Mouse (Mus musculus): ENCODE data around the gene Fcgbp. TPM values are rescaled to one million over a fixed set of nuclear protein-coding genes. Genes with fewer than 3 reads are reported as not detected.
"Not testable (repeated sequence)": the region's sequence is repeated elsewhere in the genome, so short reads cannot be mapped to it uniquely, and the experiment has no call there.

The Fcgbp gene
- total RNA-seq (2021): under 1 TPM in 1 of 2 experiments, not detected in 1; 0.07 TPM

DNA sequence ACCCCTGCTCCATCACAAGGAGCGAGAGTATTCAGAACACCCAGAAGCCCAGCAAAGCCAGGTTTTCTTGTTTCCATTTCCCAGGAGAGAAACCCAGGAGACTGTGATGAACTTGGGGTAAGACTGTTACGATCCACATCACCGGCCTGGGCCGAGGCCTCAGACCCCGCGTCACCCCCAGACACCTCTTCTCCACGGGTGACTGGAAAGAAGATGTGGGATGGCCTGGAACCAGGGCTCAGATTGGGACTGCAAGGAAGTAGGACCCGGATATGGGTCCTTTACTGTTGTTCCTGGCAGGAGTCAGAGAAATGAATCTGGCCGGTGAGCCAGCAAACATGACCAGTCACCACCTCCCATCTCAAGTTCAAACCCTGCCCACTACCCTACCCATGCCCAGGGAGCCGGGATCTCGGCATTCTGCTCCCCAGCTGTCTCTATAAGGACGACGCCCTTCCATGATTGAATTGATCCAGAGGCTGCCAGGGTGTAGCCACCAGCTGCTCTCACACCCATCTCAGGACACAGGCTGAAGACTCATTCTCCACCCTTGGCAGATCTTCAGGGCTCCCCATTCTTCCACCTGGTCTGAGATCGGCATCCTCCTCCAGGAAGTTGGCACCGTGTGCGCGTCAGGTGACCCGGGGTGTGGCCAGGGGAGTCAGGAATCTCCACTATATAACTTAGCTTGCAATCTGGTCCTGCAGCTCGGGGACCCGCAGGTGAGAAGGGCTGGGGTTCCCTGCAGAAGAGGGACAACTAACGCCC lies at the start of gene Fcgbp:
Fcgbp (plus strand) TSS at position 706 of the 768 bp plus-strand sequence.
- intact Hi-C loops (cut with DNase I): no loop called here
- DNase-seq: no peak

DNA sequence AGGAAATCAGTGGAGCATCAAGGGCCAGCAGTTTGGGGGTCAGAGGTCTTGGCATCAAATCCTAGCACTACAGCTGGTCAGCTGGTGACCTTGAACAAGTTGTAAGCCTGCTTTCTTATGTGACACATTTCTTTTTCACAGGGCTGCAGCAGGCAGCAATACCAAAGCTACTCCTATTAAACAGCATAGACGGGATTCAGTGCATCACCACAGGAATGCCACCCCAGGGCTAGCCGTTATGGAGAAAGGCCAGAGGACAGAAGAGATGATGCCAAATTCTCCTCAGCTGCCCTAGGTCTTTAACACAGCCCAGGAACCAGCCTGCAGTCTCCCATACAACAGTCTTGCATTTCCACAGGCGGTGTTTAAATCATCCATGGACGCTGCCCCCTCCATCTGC lies 26.5 kb upstream of the Fcgbp start:
- intact Hi-C loops (cut with DNase I): no loop called here
- no peak for DNase-seq

- intact Hi-C loops (cut with DNase I): loop anchor here (2.0 to 10.0 kb wide), 5 partner anchors 98 to 263 kb away; partner anchors contain the start of genes Eid2b, Fbl and Timm50
- peak; percentile 98 for DNase-seq
Measured at GRCm38 (mm10) chr7:28049476-28050409, 21.3 kb upstream of the Fcgbp start, which contains the start of gene Psmc4. Gene Psmc4, minus strand, starts transcription at chr7:28050101.

GRCm38 (mm10) chr7:28050584-28050983 lies 20.5 kb upstream of the Fcgbp start:
- intact Hi-C loops (cut with DNase I): loop anchor here (2.0 to 10.0 kb wide), 5 partner anchors 97 to 262 kb away; partner anchors contain the start of genes Eid2b, Fbl and Timm50
- DNase-seq: no peak

- intact Hi-C loops (cut with DNase I): loop anchor here (5.0 to 10.0 kb wide), 4 partner anchors 94 to 259 kb away; partner anchors contain the start of genes Eid2b, Fbl and Timm50
- DNase-seq: no peak
Measured at GRCm38 (mm10) chr7:28053046-28053930, 17.7 kb upstream of the Fcgbp start.

DNA sequence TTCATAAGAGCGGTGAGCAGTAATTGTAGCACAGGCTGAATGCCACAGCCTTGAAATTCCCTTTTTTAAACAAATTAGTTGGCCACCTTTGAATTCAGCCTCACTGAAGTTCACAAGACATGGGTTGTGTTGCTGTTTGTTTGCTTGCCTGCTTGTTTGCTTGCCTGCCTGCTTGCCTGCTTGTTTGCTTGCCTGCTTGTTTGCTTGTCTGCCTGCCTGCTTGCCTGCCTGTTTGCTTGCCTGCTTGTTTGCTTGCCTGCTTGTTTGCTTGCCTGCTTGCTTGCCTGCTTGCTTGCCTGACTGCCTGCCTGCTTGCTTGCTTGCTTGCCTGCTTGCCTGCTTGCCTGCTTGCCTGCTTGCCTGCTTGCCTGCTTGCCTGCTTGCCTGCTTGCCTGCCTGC lies 11.1 kb upstream of the Fcgbp start:
- no peak for DNase-seq
- intact Hi-C loops (cut with DNase I): loop anchor here (10.0 kb wide), 1 partner anchor 215 kb away; the partner anchor contains the start of gene Eid2b

- DNase-seq: no peak
- intact Hi-C loops (cut with DNase I): no loop called here
Measured at GRCm38 (mm10) chr7:28068661-28069060, 2.4 kb upstream of the Fcgbp start.

GRCm38 (mm10) chr7:28069546-28070172 lies 1.4 kb upstream of the Fcgbp start:
- DNase-seq: no peak
- intact Hi-C loops (cut with DNase I): no loop called here

DNA sequence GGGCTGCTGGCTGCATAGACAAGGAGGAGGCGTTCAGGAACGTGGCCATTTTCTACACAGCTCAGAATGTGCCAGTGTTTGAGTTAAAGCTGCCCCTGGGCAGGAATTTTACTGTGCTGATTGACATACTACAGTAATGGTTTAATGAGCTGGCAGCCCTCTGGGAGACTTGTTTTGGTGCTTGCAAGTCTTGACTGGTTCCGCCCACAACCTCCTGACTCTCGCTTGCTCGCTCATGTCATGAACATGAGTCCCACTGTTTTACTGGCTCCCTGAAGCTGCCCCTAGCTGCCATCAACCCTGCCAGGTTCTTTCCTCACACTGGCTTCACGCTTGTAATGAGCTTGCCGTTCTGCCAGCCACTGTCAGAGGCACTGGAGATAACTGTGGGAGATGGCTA lies 13.2 kb downstream of the Fcgbp start:
- DNase-seq: no peak
- intact Hi-C loops (cut with DNase I): no loop called here

DNA sequence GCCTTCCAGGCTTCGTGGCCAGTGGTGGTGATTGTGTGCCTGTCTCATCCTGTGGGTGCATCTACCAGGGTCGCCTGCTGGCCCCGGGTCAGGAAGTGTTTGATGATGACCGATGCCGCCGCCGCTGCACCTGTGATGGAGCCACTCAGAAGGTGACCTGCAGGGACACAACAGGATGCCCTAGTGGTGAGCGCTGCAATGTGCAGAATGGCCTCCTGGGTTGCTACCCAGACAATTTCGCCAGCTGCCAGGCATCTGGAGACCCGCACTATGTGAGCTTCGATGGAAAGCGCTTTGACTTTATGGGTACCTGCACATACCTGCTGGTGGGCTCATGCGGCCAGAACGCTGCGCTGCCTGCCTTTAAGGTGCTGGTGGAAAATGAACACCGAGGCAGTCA lies 15.2 kb downstream of the Fcgbp start:
- no peak for DNase-seq
- intact Hi-C loops (cut with DNase I): no loop called here

DNA sequence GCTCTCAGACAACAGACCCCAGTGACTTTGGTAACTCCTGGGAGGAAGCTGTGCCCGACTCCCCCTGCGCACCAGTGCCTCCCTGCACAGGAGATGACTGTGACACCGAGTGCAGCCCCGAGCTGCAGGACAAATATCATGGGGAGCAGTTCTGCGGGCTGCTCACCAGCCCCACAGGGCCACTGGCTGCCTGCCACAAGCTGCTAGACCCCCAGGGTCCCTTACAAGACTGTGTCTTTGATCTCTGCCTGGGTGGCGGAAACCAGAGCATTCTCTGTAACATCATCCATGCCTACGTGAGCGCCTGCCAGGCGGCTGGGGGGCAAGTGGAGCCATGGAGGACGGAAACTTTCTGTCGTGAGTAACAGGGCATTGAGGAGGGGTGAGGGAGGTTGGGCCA lies 22.5 kb downstream of the Fcgbp start:
- no peak for DNase-seq
- intact Hi-C loops (cut with DNase I): no loop called here

DNA sequence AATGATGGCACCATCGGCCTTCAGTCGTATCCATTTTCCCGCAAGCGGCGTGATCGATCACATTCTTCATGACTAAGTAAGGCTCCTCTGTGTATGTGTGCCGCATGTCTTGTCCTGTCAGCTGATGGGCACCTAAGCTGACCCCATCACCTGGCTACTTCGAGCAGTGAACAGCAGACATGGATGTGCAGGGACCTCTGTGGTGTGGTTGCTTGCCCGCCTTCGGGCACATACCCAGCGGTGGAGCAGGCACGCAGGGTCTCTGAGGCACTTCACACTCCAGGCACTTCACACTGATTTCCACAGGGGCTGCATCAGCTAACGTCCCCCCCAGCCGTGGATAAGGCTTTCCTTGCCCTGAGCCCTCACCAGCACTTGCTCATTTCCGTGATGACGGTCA lies 28.1 kb downstream of the Fcgbp start:
- intact Hi-C loops (cut with DNase I): no loop called here
- DNase-seq: no peak

DNA sequence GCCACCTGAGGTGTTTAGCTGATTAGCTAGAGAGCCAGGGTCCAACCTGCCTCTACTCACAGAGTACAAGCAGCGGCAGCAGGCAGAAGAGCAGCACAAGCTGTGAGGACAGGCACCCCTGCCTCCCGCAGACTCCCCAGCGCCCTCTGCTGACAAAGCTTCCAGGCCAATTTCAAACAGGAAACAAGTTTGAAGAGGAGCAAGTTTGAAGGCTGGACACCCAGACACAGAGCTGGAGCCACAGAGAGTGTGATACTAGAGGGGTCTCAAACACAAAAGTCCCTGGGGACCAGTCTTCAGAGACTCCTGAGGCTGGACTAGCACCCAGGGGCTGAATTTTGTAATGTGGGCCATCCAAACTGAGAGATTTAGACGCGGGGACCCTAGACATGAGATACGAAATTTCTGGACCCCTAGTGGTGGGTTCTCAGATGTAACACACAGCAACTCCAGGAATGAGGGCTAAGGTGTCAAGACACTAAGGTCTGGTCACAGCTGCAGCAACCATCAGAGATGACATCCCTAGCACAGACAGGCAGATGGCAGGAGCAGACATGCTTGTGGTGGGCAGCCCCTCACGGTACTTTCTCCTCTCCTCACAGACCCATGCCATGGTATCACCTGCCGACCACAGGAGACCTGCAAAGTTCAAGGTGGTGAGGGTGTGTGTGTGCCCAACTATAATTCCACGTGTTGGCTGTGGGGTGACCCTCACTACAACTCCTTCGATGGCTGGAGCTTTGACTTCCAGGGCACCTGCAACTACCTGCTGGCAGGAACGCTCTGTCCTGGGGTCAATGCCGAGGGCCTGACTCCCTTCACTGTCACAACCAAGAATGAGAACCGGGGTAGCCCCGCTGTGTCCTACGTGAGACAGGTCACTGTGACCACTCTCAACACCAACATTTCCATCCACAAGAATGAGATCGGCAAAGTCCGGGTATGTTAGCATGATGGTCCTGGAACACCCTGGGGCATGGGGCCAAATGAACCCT lies 29.9 kb downstream of the Fcgbp start:
- intact Hi-C loops (cut with DNase I): no loop called here
- peak; percentile 19 to 55 for DNase-seq

GRCm38 (mm10) chr7:28102936-28103335 lies 31.9 kb downstream of the Fcgbp start:
- DNase-seq; intact Hi-C loops (cut with DNase I): not testable (repeated sequence)

DNA sequence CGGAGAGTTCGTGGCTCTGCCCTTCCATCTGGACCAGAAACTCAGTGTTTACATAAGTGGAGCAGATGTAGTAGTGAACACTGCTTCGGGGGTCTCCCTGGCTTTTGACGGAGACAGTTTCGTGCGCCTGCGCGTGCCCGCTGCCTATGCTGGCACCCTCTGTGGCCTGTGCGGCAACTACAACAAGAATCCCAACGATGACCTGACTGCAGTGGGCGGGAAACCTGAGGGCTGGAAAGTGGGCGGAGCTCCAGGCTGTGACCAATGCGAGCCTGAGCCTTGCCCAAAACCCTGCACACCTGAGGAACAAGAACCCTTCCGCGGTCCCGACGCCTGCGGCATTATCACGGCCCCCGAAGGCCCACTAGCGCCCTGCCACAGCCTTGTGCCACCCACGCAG lies 33.6 kb downstream of the Fcgbp start:
- intact Hi-C loops (cut with DNase I): no loop called here

GRCm38 (mm10) chr7:28106241-28106640 lies 35.2 kb downstream of the Fcgbp start:
- intact Hi-C loops (cut with DNase I): no loop called here
- DNase-seq: no peak

More for the DNA sequence above, 33.6 kb downstream of the Fcgbp start:
- peak; percentile 2 to 16 for DNase-seq

GRCm38 (mm10) chr7:28114648-28115047 lies 43.6 kb downstream of the Fcgbp start:
- DNase-seq: no peak
- intact Hi-C loops (cut with DNase I): no loop called here

DNA sequence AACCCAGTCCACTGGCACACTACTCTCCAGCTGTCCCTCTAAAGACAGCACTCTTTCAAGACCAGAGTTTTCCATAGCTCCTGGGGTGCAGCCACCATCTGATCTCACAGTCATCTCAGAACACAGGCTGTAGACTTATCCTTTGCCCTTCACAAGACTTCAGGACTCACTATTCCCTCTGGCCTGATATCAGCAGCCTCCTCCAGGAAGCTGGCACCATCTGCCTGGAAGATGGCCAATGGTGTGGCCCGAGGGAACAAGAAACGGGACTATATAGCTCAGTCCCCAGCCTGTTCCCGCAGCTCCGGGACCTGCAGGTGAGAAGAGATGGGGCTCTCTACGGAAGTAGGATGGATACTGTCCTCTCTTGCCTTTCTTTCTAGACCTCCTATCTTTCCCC lies 58.1 kb downstream of the Fcgbp start, which contains the start of gene 9530053A07Rik:
9530053A07Rik (plus strand) TSS at position 301 of the 400 bp plus-strand sequence.
- no peak for DNase-seq
- intact Hi-C loops (cut with DNase I): no loop called here
